Mouse (Mus musculus) MEL (cell line): ENCODE results near the gene Pde4b. TPM values are rescaled to one million over a fixed set of nuclear protein-coding genes. Genes with fewer than 3 reads are reported as not detected.

Experiments used
- DNase-seq: peaks from one replicate; pipeline ENCODE4 v3.0.0; 2011; ENCODE audit warnings: low read depth, low spot score
- H3K27ac ChIP-seq: 2 replicates; pipeline ENCODE4 v1.5.1; 2012; ENCODE audit warnings: low read depth, mild to moderate bottlenecking, control low read depth, low read length, moderate library complexity; ENCODE audit not compliant: control insufficient read depth
- H3K27me3 ChIP-seq, 2 experiments: fragments of 150-350 bp in 1 of 2; sonication (generic) in 1 of 2; 2 replicates each; pipeline ENCODE4 v1.6.1; 2012; ENCODE audit warnings: low read length in 2 of 2, mild to moderate bottlenecking in 2 of 2, improper control_type of control experiment in 1 of 2, moderate library complexity in 1 of 2; ENCODE audit not compliant: insufficient read depth in 2 of 2, control insufficient read depth in 1 of 2
- H3K36me3 ChIP-seq, 2 experiments: 2 replicates each; pipeline ENCODE4 v1.6.1; 2012 to 2014; ENCODE audit warnings: low read length in 2 of 2, improper control_type of control experiment in 1 of 2, inconsistent platforms in 1 of 2, mild to moderate bottlenecking in 1 of 2; ENCODE audit not compliant: insufficient read depth in 2 of 2, control insufficient read depth in 1 of 2
- H3K4me1 ChIP-seq, 2 experiments: fragments of 150-350 bp in 1 of 2; sonication (generic) in 1 of 2; 2 replicates each; pipeline ENCODE4 v1.6.1; 2012; ENCODE audit warnings: low read length in 2 of 2, improper control_type of control experiment in 1 of 2, mild to moderate bottlenecking in 1 of 2; ENCODE audit not compliant: insufficient read depth in 2 of 2, control insufficient read depth in 1 of 2
- H3K4me3 ChIP-seq, 2 experiments: fragments of 150-350 bp in 1 of 2; sonication (generic) in 1 of 2; 2 replicates each; pipeline ENCODE4 v1.5.1; 2012; ENCODE audit warnings: low read depth in 2 of 2, low read length in 2 of 2, mild to moderate bottlenecking in 2 of 2, moderate library complexity in 2 of 2, control low read depth in 1 of 2, improper control_type of control experiment in 1 of 2; ENCODE audit not compliant: control insufficient read depth in 1 of 2, insufficient read depth in 1 of 2
- H3K79me2 ChIP-seq: 2 replicates; pipeline ENCODE4 v1.6.1; 2012; ENCODE audit warnings: mild to moderate bottlenecking, low read length, moderate library complexity; ENCODE audit not compliant: control insufficient read depth, poor library complexity, insufficient read depth
- H3K9ac ChIP-seq: 2 replicates; pipeline ENCODE4 v1.6.1; 2012; ENCODE audit warnings: low read depth, mild to moderate bottlenecking, control low read depth, low read length, moderate library complexity; ENCODE audit not compliant: control insufficient read depth, poor library complexity, severe bottlenecking
- H3K9me3 ChIP-seq: fragments of 150-350 bp; sonication (generic); replicated peaks from 2 replicates; pipeline ENCODE4 v1.6.1; 2012; ENCODE audit warnings: mild to moderate bottlenecking, low read length, improper control_type of control experiment, moderate library complexity; ENCODE audit not compliant: insufficient read depth
- E2F4 ChIP-seq: IDR thresholded peaks from 2 replicates; pipeline ENCODE4 v1.6.1; 2011; ENCODE audit warnings: low read depth, low read length, improper control_type of control experiment, borderline replicate concordance
- ELF1 ChIP-seq: IDR thresholded peaks from 2 replicates; pipeline ENCODE4 v1.6.1; 2014; ENCODE audit warnings: low read depth, mild to moderate bottlenecking, inconsistent platforms, low read length, improper control_type of control experiment, moderate library complexity
- EP300 ChIP-seq, 2 experiments: IDR thresholded peaks; 2 replicates each; pipeline ENCODE4 v1.6.1; 2011; ENCODE audit warnings: improper control_type of control experiment in 2 of 2, low read length in 2 of 2, low read depth in 1 of 2, mild to moderate bottlenecking in 1 of 2
- ETS1 ChIP-seq: IDR thresholded peaks from 2 replicates; pipeline ENCODE4 v1.6.1; 2012; ENCODE audit warnings: low read depth, mild to moderate bottlenecking, inconsistent platforms, low read length, improper control_type of control experiment, moderate library complexity
- JUND ChIP-seq: IDR thresholded peaks from 2 replicates; pipeline ENCODE4 v1.6.1; 2011; ENCODE audit warnings: low read depth, mild to moderate bottlenecking, improper control_type of control experiment, low read length
- MAFK ChIP-seq: IDR thresholded peaks from 2 replicates; pipeline ENCODE4 v1.6.1; 2011; ENCODE audit warnings: low read depth, mild to moderate bottlenecking, low read length, improper control_type of control experiment, borderline replicate concordance
- MXI1 ChIP-seq: IDR thresholded peaks from 2 replicates; pipeline ENCODE4 v1.6.1; 2011; ENCODE audit warnings: mild to moderate bottlenecking, low read depth, low read length, improper control_type of control experiment
- MYB ChIP-seq: IDR thresholded peaks from 2 replicates; pipeline ENCODE4 v1.6.1; 2011; ENCODE audit warnings: mild to moderate bottlenecking, low read depth, low read length, improper control_type of control experiment
- MYC ChIP-seq: IDR thresholded peaks from 2 replicates; pipeline ENCODE4 v1.6.1; 2011; ENCODE audit warnings: low read depth, mild to moderate bottlenecking, low read length, improper control_type of control experiment, moderate library complexity
- NRF1 ChIP-seq: IDR thresholded peaks from 2 replicates; pipeline ENCODE4 v1.6.1; 2014; ENCODE audit warnings: low read depth, mild to moderate bottlenecking, inconsistent platforms, low read length, improper control_type of control experiment, moderate library complexity; ENCODE audit not compliant: poor library complexity, insufficient read depth, severe bottlenecking
- POLR2A ChIP-seq, 2 experiments: IDR thresholded peaks; 2 replicates each; pipeline ENCODE4 v1.6.1; 2011 to 2012; ENCODE audit warnings: low read length in 2 of 2, mild to moderate bottlenecking in 2 of 2, control low read depth in 1 of 2, improper control_type of control experiment in 1 of 2, low read depth in 1 of 2, moderate library complexity in 1 of 2; ENCODE audit not compliant: control insufficient read depth in 1 of 2, insufficient read depth in 1 of 2, poor library complexity in 1 of 2
- POLR2AphosphoS2 ChIP-seq: IDR thresholded peaks from 2 replicates; pipeline ENCODE4 v1.6.1; 2011; ENCODE audit warnings: low read length, improper control_type of control experiment
- RCOR1 ChIP-seq: IDR thresholded peaks from 2 replicates; pipeline ENCODE4 v1.6.1; 2012; ENCODE audit warnings: low read depth, mild to moderate bottlenecking, inconsistent platforms, low read length, improper control_type of control experiment
- SIN3A ChIP-seq: IDR thresholded peaks from 2 replicates; pipeline ENCODE4 v1.6.1; 2012; ENCODE audit warnings: low read length, improper control_type of control experiment, inconsistent platforms
- SMC3 ChIP-seq: IDR thresholded peaks from 2 replicates; pipeline ENCODE4 v1.6.1; 2011; ENCODE audit warnings: low read depth, low read length, improper control_type of control experiment
- TBP ChIP-seq: IDR thresholded peaks from 2 replicates; pipeline ENCODE4 v1.8.0; 2011; ENCODE audit warnings: low read depth, low read length, improper control_type of control experiment
- TCF12 ChIP-seq: IDR thresholded peaks from 2 replicates; pipeline ENCODE4 v1.6.1; 2014; ENCODE audit warnings: low read depth, mild to moderate bottlenecking, inconsistent platforms, low read length, improper control_type of control experiment, moderate library complexity
- USF1 ChIP-seq: IDR thresholded peaks from 2 replicates; pipeline ENCODE4 v1.6.1; 2014; ENCODE audit warnings: low read depth, mild to moderate bottlenecking, inconsistent platforms, low read length, improper control_type of control experiment, moderate library complexity
- USF2 ChIP-seq, 2 experiments: IDR thresholded peaks; 2 replicates each; pipeline ENCODE4 v1.6.1; 2011 to 2012; ENCODE audit warnings: improper control_type of control experiment in 2 of 2, low read length in 2 of 2, borderline replicate concordance in 1 of 2, inconsistent platforms in 1 of 2, low read depth in 1 of 2, mild to moderate bottlenecking in 1 of 2; ENCODE audit not compliant: insufficient read depth in 1 of 2
- polyA plus RNA-seq, 2 experiments: library from polyadenylated mRNA; stranded (reverse) in 1 of 2; unstranded in 1 of 2; fragments of >175 nt in 1 of 2; fragments of >200 nt in 1 of 2; gene quantifications; 2 replicates each; pipeline versions ENCODE4 v1.2.1 to v1.2.4; 2012; ENCODE audit warnings: low replicate concordance in 2 of 2, low read depth in 1 of 2; ENCODE audit not compliant: insufficient read length in 2 of 2, insufficient read depth in 1 of 2, missing spikeins in 1 of 2
- total RNA-seq: library from RNA; depleted of rRNA; stranded (reverse); fragments of 300-350 nt; gene quantifications from 2 replicates; pipeline ENCODE4 v1.2.3, GENCODE M21; 2012

The Pde4b gene
- total and polyA plus RNA-seq, 3 experiments = 2.7 to 6.0 TPM; not detected in 1

DNA sequence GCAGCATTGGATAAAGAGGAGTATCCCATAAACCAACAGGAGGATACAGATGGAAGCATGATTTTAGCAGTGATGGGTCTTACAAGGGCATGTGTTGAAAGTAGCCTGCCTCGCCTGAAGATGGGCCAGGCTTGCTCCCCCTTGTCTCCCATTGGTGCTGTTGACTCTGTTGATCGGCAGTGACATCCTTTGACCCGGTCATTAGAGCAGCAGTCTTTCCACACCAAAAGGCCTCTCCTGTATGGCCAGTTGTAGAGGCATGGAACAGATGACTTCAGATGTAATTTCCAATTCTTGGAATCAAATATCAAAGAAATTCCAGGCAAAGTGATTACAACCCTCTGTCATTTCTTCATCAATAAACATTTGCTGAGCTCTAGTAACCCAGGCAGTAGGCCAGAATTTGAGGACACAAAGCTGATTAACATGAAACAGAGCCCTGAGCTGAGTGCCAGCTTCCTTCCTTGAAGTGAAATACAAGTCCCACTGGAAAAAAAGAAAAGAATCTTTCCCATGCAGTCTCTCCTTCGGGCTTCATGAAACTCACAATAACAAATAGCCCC, 550.1 kb downstream of the Pde4b start:
- H3K36me3 ChIP-seq = peaks cover 0 to 7% of the 10 kb centered on the region in 2 experiments; a peak in 2 of 4 replicates
- H3K4me1 ChIP-seq = peaks cover 5 to 18% of the 10 kb centered on the region in 2 experiments; a peak in 3 of 4 replicates
- no peaks in the 10 kb centered on the region for H3K9me3 ChIP-seq
- H3K4me3 ChIP-seq = no peak overlapping the region
- TF ChIP-seq MXI1 = no peak
- TF ChIP-seq, all 39 proteins: peak for 0
- no peaks in the 10 kb centered on the region for H3K27me3 ChIP-seq
- no peak for DNase-seq
- H3K79me2 ChIP-seq = no peaks in the 10 kb centered on the region
- no peak overlapping the region for H3K9ac ChIP-seq
- H3K27ac ChIP-seq = no peak overlapping the region

- TF ChIP-seq USF1 = peak; percentile 76
- TF ChIP-seq TBP = no peak
- TF ChIP-seq TCF12 = no peak
- TF ChIP-seq EP300 (IDR thresholded peaks at IDR 0.05; ENCODE audit: low read depth in 1 of 2, low read length in 2 of 2) = no peak
- TF ChIP-seq POLR2AphosphoS2 = no peak
- no peak for TF ChIP-seq E2F4
- no peak for TF ChIP-seq MYB
- no peak for TF ChIP-seq MAFK
- no peak for TF ChIP-seq SIN3A
- TF ChIP-seq USF2 (IDR thresholded peaks at IDR 0.05; ENCODE audit: borderline replicate concordance in 1 of 2, insufficient read depth in 1 of 2, low read depth in 1 of 2, low read length in 2 of 2) = 0 out of 4 replicates have a peak, but pooled peaks of 1 of the 2 experiments have one; percentile 12
- no peak for TF ChIP-seq ELF1
- TF ChIP-seq, all 39 proteins: peak for 2
- no peak for DNase-seq
- peaks cover 5 to 17% of the 10 kb centered on the region in 2 experiments; a peak in 3 of 4 replicates for H3K4me1 ChIP-seq
- no peak overlapping the region for H3K9ac ChIP-seq
- no peak overlapping the region for H3K27ac ChIP-seq
- peaks cover 0 to 5% of the 10 kb centered on the region in 2 experiments; a peak in 2 of 4 replicates for H3K36me3 ChIP-seq
- H3K9me3 ChIP-seq = no peaks in the 10 kb centered on the region
- no peak overlapping the region for H3K4me3 ChIP-seq
- H3K27me3 ChIP-seq = no peaks in the 10 kb centered on the region
- no peaks in the 10 kb centered on the region for H3K79me2 ChIP-seq
Measured at GRCm38 (mm10) chr4:102640942-102641341, 553.6 kb downstream of the Pde4b start.

DNA sequence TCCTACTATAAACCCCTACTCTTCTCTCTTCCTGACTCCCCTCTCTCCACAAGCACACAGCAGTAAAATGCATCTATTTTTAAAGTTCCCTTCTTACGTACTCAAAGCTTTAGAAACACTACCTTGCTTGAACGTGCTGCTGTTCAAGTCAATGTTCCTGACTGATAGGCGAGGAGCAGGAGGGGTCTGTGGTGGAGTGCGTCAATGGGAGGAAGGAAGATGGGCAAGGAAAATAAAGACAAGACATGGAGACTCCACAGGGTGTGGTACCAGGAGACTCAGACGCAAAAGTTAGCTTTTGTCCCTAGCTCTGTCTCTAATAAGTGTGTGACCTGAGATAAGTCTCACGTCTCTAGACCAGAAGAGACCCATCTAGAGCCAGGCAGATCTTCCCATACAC, 556.7 kb downstream of the Pde4b start:
- Histone ChIP-seq H3K9me3 (no peaks in the 10 kb centered on the region), H3K4me3 (no peak overlapping the region)
- TF ChIP-seq ETS1 (no peak), SMC3 (no peak), MYC (no peak), SIN3A (no peak), RCOR1 (no peak), POLR2AphosphoS2 (no peak), POLR2A (IDR thresholded peaks at IDR 0.05; ENCODE audit: control insufficient read depth in 1 of 2, insufficient read depth in 1 of 2, low read depth in 1 of 2, low read length in 2 of 2, poor library complexity in 1 of 2) (no peak), USF2 (IDR thresholded peaks at IDR 0.05; ENCODE audit: borderline replicate concordance in 1 of 2, insufficient read depth in 1 of 2, low read depth in 1 of 2, low read length in 2 of 2) (no peak), NRF1 (no peak), JUND (no peak), EP300 (IDR thresholded peaks at IDR 0.05; ENCODE audit: low read depth in 1 of 2, low read length in 2 of 2) (no peak), MYB (no peak), MXI1 (no peak)
- TF ChIP-seq, all 39 proteins: peak for 0
- Histone ChIP-seq H3K27ac (no peak overlapping the region), H3K27me3 (no peaks in the 10 kb centered on the region), H3K9ac (no peak overlapping the region), H3K79me2 (no peaks in the 10 kb centered on the region), H3K4me1 (peaks cover 12 to 22% of the 10 kb centered on the region in 2 experiments; a peak in 3 of 4 replicates), H3K36me3 (peaks cover 0 to 12% of the 10 kb centered on the region in 2 experiments; a peak in 2 of 4 replicates)
- DNase-seq = no peak
